Mouse (Mus musculus) MN1 (cell line): ENCODE measurements around the gene Sema6d.
"Not testable (repeated sequence)": the region's sequence is repeated elsewhere in the genome, so short reads cannot be mapped to it uniquely, and the experiment has no call there.

Experiments
- DNase-seq: peaks from one replicate; pipeline ENCODE4 v3.0.0-alpha.2; 2016; ENCODE audit warnings: low spot score

Sema6d gene

DNA sequence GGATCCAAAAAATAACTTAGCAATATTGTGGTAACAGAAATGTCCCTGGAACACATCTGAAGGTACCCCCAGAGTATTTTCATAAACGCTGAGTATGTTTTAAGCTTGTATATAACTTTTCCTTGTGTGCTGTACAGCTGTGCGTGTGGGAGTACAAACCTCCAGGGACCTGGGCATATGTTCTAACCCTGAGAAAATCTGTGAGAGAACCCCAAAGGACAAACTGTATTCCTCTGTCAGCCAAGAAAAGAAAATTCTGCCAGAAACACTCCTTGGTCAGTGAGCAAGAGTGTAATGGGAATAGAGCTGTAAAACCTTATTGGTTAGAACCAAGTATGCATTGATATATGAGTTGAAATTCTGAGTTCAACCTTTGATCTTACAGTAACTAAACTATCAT lies 203.8 kb downstream of the Sema6d start:
- no peak for DNase-seq

DNA sequence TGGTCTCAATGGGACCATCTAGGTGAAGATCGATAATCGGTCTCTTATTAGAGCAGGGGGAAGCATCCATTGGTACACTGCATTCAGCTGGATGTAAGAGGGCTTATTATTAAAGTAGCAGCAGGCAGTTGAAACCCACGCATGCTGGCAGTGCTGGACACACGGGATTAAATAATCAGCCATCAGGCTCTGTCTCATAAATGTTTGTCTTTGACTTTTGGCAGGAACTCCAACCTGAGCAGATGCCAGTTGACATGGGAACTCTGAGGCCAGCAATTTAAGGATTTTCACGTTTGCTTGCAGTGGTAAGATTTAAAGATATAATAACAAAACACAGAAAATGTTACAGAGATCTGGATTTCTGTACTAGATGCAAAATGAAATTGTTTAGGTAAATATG lies 208.6 kb downstream of the Sema6d start:
- DNase-seq: peak; percentile 22

DNA sequence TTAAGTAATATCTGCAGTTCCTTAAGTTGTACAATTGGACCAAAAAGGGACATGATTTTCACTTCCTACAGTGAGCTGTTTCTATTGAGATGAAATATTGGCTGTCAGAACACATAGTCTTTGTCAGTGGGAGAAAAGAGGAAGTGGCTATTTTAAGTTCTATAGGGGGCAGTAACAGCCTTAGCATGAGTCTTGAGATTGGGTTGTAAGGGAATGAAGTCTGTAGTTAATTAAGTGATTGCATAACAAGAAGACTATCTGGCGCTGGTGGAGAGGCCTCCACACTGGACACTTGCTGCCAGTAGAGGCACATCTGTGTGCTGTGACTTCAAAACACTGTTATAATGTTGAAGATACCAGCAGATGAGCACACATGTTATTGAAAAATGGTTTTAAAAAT lies 209.1 kb downstream of the Sema6d start:
- no peak for DNase-seq

DNA sequence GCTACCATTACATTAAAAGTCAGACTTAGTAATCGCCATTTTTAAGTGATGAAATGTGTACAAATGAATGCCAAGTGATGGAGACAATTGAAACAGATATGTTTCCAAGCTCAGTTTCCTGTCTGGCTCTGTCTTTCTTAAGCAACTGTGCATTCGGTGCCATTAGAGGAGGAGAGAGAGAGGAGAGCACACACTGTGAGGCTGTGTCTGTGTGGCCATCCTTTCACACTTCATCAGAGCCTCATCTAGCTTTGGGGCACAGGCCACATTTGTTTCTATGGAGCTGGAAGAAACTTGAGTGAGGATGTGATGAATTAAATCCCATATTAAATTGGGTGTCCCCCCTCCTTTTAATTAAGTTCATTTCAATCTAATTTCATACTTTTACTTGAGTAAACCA lies 218.8 kb downstream of the Sema6d start:
- DNase-seq: no peak

DNA sequence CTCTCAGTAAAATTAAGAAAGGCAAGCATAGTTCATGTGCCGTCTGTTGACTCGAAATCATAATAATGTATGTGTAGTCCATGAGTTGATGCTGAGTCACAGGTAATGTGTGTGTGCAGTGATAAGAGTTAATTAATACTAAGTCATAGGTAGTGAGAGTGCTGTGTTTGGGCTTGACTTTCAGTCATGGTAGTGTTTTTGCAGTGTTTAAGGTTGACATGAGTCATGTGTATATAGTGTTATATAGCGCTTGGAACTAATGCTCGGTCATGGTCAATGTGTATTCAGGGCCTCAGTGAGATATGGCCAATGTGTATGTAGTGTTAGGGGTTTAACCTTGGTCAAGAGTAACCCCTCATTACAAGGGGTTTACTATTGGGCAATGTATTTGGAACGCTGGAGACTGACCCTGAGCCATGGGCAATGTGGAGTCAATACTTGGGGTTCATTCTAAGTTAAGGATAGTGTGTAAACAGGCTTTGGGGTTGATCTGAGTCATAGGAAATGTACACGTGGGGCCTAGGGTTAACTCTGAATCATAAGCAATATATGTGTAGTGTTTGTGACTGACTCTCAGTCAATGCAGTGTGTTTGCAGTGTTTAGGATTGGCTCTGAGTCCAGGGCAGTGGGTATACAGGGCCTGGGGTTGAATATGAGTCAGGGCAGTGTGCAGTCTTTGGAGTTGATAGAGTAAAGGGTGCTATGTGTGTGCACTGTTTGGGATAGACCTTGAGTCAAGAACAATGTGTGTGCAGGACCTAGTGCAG lies 219.8 kb downstream of the Sema6d start:
- DNase-seq: no peak

DNA sequence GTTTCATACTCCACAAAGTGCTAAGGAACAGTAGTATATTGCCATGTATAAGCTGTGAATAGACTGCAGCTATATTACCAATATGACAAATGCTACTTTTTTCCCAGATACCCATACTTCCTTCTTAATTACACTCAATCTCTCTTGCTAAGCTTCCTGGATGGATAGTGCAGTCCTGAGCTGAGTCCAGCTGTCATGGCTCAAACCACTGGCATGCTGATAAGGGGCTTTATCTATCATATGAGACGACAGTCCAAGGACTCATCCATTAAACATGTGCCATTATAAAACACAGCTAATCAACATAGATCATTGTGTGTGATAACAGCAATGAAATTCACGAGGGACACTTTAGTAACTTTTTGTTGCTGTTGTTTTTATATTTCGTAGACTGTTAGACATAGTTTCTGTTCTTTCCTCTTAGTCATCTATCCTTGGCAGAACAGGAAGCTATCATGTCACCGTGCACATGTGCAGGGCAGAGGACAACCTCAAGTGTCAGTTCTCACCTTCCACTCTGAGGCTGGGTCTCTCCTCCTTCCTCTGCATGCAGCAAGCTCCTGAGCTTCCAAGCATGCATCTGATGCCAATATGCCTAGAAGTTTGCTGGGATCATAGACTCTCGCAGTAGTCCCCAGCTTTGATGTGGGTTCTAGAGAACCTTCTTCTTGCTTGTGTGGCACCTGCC lies 232.9 kb downstream of the Sema6d start:
- no peak for DNase-seq

DNA sequence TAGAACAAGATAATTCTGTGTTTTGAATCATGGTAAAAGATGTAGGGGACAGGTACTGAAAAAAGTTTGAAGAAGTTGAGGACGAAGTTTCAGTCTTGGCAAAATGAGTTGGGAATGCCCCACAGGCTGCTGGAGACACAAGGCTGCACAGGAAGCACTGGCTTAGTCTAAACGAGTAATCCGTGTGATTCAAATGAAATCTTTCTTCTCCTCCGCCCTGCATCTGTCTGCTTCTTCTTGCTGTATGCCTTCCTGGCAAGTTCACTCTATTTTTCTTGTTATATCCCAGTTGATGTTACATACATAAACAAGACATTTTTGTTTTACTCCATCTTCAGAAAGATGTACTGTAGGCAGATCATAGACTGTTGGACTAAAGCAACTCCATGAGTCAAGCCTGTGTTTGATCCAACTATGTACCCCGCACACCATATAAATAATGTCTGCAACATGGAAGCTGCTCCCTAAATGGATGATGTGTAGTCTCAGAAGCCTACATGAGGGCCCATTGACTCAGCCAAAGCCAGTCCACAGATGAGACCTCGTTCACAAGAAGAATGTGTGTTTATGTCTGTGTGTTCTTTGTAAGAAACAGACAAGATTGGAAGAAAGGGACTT lies 234.4 kb downstream of the Sema6d start:
- no peak for DNase-seq

DNA sequence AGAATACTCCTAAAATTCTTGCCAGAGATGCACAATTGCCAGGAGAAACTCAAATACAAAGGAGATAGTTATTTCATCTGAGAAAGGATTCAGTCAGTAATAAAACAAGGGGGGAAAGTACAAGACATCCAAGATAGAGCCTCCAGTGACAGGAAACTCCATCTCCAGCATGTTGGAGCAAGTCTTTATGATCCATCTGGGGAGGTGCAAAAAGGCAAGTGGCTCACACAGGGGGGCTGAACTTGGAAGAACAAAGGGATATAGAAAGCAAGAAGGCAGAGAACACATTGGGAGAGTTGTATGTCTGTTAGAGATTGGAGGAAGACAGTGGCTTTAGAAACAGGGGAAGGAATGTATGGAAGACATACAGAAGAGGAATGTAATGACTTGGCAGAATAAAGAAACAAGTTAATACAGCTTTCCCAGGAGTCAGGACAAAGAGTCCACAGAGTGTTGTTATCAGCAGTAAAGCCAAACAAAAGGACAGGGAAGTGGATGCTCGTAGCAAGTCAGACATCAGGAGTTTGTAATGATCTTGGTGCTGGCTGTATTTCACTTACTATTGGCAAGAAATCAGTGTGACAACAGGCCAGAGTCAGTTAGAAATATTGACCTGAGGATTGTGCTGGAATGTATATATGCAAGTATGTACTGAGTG lies 239.8 kb downstream of the Sema6d start:
- no peak for DNase-seq

DNA sequence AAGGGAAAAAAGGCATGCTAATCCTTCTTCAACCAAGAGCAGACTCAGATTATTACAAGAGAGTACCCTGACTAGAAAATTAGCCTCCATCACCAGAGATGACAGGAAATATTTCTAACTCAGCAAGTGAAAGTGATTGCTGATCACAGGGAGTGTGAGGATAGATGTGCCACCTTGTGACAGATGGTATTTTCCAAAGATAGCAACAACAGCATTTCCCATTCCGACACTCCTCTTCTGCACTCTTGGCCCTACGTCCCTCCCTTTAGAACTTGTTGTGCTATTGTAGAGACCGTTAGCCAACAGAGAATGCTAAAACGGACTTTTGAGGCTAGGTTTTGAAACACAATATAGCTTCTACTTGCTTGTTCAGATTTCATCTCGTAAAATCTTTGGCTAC lies 243.1 kb downstream of the Sema6d start:
- DNase-seq: no peak

DNA sequence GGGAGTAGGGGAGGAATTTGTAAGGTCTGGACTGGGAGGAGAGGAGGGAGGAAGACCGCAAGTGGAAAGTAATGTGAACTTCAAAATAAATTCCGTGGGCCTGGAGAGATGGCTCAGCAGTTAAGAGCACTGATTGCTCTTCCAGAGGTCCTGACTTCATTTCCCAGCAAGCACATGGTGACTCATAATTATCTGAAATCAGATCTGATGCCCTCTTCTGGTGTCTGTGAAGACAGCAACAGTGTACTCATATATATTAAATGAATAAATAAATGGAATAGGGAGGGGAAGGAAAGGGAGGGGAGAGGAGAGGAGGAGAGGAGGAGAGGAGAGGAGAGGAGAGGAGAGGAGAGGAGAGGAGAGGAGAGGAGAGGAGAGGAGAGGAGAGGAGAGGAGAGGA lies 244.9 kb downstream of the Sema6d start:
- not testable (repeated sequence) for DNase-seq

DNA sequence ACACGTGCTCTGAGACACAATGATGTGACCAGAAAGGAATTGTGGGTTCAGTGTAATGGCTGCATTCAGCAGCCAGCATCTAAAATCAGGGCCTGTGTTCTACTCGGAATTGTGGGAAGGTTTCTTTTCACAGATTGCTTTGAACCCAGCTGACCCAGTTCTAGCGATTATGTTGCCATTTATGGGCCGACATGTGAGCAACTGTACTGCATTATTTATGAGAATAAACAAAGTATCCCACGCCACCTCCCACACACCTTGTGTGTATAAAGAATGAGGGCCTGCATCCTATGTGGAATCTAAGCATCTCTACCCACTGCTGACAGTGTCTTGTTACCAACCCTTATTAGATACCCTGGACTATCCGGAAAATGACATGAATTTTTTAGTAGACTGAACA lies 248.5 kb downstream of the Sema6d start:
- DNase-seq: no peak

DNA sequence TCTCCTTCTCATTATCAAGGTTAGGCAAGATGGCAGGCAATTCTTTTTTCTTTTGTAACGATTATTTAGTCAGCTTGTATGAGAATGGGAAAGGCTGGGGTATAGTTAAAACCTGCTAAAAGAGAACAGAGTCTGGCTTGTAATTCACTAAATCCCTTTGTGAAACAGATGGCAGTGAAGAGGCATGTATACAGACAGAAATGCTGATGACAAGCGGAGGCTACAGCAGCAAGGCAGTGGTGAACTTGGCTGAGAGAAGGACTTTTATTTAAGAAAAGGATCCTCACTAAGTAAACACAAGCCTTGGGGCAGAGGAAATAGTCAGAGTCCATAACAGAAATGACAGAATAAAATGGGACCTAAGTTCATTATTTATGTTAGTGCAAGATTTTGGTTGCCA lies 264.4 kb downstream of the Sema6d start:
- no peak for DNase-seq

DNA sequence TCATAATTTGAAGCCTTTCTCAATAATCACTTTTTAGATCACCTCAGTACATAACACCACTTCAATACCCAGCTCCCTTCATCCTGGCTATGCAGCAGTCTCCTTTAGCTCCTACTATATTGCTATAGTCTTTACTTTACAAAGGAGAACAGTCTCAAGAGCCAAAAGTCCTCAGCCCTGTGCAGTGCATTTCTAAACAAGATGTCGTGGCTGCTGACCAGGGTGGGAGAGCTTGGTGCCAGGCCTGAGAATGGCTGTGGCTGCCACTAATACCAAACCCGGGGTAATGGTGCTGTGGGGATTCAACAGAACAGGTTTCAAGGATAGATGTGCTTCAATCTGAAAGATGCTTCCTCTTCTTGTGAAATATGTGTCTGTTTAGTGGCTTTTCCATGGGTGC lies 264.9 kb downstream of the Sema6d start:
- no peak for DNase-seq

DNA sequence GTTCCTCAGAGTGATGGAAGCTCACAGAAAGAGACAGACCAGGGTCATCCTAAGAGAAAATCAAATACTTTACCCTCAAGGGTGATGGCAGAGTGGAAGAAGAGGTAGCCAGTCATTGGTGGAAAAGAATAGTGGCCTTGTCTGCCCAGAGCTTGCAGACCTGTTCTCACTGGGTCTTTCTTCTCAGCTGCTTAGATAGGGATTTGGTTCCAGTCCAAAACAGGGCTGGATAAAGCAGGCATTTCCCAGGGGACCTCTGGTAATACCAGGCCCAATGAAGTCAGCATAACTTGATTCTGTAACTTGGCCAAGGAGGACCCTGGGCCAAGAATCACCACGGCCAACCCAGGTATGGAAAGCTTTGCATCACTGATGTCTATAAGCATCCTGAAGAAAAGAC lies 279.5 kb downstream of the Sema6d start:
- peak; percentile 54 for DNase-seq

DNA sequence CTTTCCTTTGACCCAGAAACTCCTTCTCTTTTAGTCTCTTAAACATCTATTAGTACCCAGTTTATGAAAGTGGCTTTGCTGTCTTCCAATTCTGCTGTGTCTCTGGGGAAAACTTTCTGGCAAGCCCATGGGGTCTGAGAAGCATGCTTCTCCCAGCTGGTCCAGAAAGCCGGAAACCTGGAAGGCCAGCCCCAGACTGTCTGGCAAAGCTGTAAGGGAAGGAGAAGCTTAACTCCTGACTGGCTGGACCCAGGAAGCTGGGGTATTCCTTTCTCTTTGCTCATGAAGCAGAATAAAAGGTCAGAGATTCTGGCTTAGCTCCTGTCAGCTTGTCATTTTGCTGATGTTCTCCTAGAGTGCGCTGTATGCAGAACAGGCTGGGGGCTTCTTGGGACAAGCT lies 280.2 kb downstream of the Sema6d start:
- peak; percentile 65 for DNase-seq

DNA sequence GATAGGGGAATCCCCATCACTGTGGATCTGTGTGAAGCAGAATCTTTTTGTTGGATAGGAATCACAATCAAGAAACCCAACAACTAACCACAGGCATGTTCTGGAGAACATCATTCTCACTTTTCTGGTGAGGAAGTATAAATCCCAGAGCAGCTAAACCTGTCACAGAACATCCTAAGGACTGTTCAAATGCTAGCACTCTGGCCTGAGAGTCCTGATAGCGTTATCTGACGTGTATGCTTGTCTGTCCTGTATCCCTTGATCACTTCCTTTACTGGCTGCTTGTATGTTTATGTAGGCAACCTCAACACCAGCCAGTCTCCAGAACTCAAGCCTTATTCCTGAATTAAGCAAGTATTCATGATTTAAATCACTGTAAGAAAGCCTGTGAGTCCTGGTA lies 281.6 kb downstream of the Sema6d start:
- DNase-seq: peak; percentile 24

DNA sequence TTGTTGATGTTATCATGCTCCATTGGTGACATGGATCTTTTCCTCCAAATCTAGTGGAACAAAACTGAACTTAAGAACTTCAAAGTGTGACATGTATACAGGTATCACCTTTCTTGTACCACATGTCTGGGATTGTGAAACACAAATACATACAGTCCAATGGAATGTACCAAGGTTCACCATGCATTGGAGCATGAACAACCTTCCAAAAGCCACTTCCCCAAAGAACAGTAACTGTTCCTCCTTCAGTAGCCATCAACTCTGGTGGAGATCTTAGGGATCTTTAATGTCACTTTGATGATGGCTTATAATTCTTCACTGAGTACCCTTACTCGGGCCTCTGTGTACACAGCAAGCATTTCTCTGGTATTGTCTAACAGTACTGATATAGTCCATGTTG lies 295.3 kb downstream of the Sema6d start:
- DNase-seq: no peak

DNA sequence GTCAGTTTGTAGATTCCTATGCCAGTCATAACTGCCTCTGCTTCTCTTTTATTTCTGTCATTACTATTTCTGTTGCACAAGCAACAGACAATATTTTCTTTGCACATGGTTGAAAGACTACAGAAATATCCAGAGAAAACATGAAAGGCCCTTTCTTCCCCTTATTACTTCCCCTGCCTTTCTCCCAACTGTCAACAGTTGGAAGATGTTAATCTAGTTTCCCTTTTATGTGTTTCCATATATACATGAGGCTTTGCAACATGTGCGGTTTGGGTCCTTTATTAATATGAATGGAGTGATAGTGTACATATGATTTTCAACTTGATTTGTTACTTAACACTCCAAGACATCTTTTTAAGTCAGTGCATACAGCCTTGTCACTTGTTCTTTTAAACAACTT lies 296.0 kb downstream of the Sema6d start:
- DNase-seq: no peak

DNA sequence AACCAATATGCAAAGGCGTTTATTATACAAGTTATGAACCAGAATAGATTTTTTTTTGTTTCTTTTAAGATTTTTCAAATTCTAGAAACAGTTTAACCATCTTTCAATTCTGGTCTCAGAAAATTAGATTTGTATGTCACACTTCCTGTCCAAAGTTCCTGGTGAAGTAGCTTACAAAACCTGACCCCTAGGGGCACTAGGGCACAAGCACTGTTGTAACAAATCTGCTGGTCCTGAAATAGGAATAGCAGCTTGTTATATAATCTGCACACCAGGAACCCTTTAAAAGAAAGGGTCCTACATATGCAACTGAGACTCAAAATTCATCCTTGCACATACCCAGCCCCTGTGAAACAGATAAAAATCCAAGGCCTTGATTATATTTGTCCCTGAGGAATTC lies 298.5 kb downstream of the Sema6d start:
- peak; percentile 43 for DNase-seq

DNA sequence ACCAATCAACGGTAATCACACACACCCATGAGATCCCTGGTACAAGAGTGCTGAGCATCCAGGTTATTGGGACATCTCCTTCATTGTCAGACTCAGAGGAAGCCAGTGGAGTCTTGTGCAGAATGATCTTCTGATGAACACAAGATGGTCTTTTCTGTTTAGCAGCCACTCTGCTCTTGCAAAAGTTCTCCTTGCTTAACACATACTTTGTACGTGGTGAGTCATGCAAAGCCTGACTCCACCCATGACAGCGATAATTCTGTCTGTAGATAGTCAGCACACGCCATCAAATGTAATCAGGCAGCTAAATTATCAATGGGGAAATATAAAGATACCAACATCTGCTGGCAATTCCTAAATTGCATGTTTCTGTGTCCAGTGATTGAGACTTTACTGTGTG lies 307.0 kb downstream of the Sema6d start:
- DNase-seq: no peak

DNA sequence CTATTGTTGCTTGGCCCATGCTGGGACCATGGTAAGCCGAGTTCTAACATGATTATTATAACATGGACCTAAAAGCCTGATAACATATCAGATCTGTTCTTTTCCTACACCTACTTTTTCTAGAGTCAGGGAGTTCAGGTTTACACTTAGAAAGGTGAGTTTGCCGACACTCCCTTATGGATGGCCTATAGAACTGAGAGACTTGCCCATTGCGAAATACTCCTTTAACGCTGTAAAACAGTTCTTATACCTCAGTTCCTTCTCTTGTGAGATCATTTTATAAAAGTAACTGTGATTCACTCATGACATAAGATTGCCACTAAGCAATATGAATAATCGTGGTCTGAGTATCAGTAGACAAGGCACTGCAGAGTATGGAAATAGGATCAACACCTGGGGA lies 307.5 kb downstream of the Sema6d start:
- no peak for DNase-seq

DNA sequence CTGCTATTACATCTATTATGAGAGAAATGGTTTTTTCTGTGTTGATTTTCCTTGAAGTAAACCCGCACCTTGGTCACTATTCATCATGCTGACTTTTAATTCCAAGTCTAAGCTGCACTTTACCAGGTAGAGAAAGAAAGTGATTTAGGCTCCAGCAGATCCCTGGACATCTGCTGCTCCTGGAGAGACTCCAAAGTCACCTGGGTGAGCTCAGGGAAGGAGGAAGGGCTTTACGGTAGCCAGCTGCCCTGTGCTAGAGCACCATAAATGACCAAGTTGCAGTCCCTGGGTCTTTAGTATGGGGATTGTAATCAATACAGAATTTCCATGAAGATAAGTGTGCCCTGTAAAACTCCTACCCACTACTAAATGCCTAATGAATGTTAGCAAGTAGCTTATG lies 309.8 kb downstream of the Sema6d start:
- DNase-seq: no peak
